Mouse (Mus musculus) midbrain, embryonic 14.5 days (tissue): ENCODE results near the gene Gm5565. TPM values are rescaled to one million over a fixed set of nuclear protein-coding genes. Genes with fewer than 3 reads are reported as not detected.

ENCODE experiments used
- polyA plus RNA-seq: library from polyadenylated mRNA; unstranded; fragments of >200 nt; fragmentation: Nextera tagmentation; extraction: Ambion mirVana; gene quantifications from 2 replicates; pipeline ENCODE4 v1.2.1, GENCODE M21; 2014

Gm5565 gene
- polyA plus RNA-seq, 1 experiment from 2014 or later = not detected

Other genes starting within 250 kb of the Gm5565 start
- gene Cyp3a25, start 150.9 kb downstream of the Gm5565 start, polyA plus RNA-seq = not detected in 2 replicates
- not detected in 2 replicates for gene Cyp3a59, start 81.3 kb downstream of the Gm5565 start, polyA plus RNA-seq
- not detected in 2 replicates for gene Gm6309, start 10.2 kb upstream of the Gm5565 start, polyA plus RNA-seq
- not detected in 2 replicates for gene 1700001J03Rik, start 24.8 kb upstream of the Gm5565 start, polyA plus RNA-seq
- 18.8 and 24.4 TPM in 2 replicates for gene Rnf6, start 61.0 kb upstream of the Gm5565 start, polyA plus RNA-seq
- 28.5 and 29.8 TPM in 2 replicates for gene Cdk8, start 70.7 kb upstream of the Gm5565 start, polyA plus RNA-seq
- gene Wasf3, start 224.4 kb upstream of the Gm5565 start, polyA plus RNA-seq = 9.3 and 10.0 TPM in 2 replicates